Mouse (Mus musculus): ENCODE measurements around the gene Mrps17.
"Not testable (repeated sequence)": the region's sequence is repeated elsewhere in the genome, so short reads cannot be mapped to it uniquely, and the experiment has no call there.

Gene Mrps17

GRCm38 (mm10) chr5:129715326-129715861, at the start of gene Mrps17:
Gene Mrps17 (plus strand): TSS chr5:129715497.
- Histone ChIP-seq H3K27me3 (ENCODE audit: control insufficient read depth, insufficient read depth, low read length, poor library complexity, severe bottlenecking) (no peaks in the 10 kb centered on the region), H3K36me3 (ENCODE audit: control insufficient read depth, insufficient read depth, low read length, poor library complexity, severe bottlenecking) (peaks cover 5% of the 10 kb centered on the region; the same call in 1 of the 2 replicates)
- peak; percentile 93 for DNase-seq (ENCODE audit: low read depth, low spot score)

GRCm38 (mm10) chr5:129666271-129666909, 48.9 kb upstream of the Mrps17 start:
- Histone ChIP-seq H3K36me3 (ENCODE audit: control insufficient read depth, insufficient read depth, low read length, poor library complexity, severe bottlenecking) (no peaks in the 10 kb centered on the region), H3K27me3 (ENCODE audit: control insufficient read depth, insufficient read depth, low read length, poor library complexity, severe bottlenecking) (no peaks in the 10 kb centered on the region)
- no peak for DNase-seq (ENCODE audit: low read depth, low spot score)

DNA sequence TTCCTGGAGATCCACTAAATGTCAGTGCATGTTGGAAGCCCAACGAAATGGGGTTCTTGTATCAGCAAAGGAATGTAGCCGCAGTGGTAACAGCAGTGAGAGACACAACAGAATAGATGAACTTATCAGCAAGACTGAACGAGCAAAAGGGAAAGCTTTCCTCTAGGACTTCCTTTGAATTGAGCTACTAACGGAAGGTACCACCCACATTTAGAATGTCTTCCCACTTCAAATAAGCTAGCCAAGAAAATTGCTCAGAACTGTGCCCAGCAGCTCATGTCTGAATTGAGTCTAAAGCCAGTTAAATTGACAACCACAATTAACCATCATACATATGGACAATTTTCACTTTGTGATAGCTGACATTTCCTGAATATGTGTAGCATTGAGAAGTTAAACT, 47.4 kb upstream of the Mrps17 start:
- no peaks in the 10 kb centered on the region for H3K27me3 ChIP-seq (ENCODE audit: control insufficient read depth, insufficient read depth, low read length, poor library complexity, severe bottlenecking)
- H3K36me3 ChIP-seq (ENCODE audit: control insufficient read depth, insufficient read depth, low read length, poor library complexity, severe bottlenecking) = no peaks in the 10 kb centered on the region
- DNase-seq (ENCODE audit: low read depth, low spot score) = no peak

- Histone ChIP-seq H3K36me3 (ENCODE audit: control insufficient read depth, insufficient read depth, low read length, poor library complexity, severe bottlenecking) (no peaks in the 10 kb centered on the region), H3K27me3 (ENCODE audit: control insufficient read depth, insufficient read depth, low read length, poor library complexity, severe bottlenecking) (no peaks in the 10 kb centered on the region)
- DNase-seq (ENCODE audit: low read depth, low spot score) = no peak
These were observed 45.8 kb upstream of the Mrps17 start for GRCm38 (mm10) chr5:129669453-129670035.

GRCm38 (mm10) chr5:129670036-129670458, 45.2 kb upstream of the Mrps17 start, which contains the start of gene Zfp11:
Gene Zfp11 (minus strand): TSS chr5:129670099.
- Histone ChIP-seq H3K27me3 (ENCODE audit: control insufficient read depth, insufficient read depth, low read length, poor library complexity, severe bottlenecking) (no peaks in the 10 kb centered on the region), H3K36me3 (ENCODE audit: control insufficient read depth, insufficient read depth, low read length, poor library complexity, severe bottlenecking) (no peaks in the 10 kb centered on the region)
- peak; percentile 56 for DNase-seq (ENCODE audit: low read depth, low spot score)

- H3K27me3 ChIP-seq (ENCODE audit: control insufficient read depth, insufficient read depth, low read length, poor library complexity, severe bottlenecking); H3K36me3 ChIP-seq (ENCODE audit: control insufficient read depth, insufficient read depth, low read length, poor library complexity, severe bottlenecking); DNase-seq (ENCODE audit: low read depth, low spot score): not testable (repeated sequence)
These were observed 30.2 kb upstream of the Mrps17 start for GRCm38 (mm10) chr5:129685141-129685540.

DNA sequence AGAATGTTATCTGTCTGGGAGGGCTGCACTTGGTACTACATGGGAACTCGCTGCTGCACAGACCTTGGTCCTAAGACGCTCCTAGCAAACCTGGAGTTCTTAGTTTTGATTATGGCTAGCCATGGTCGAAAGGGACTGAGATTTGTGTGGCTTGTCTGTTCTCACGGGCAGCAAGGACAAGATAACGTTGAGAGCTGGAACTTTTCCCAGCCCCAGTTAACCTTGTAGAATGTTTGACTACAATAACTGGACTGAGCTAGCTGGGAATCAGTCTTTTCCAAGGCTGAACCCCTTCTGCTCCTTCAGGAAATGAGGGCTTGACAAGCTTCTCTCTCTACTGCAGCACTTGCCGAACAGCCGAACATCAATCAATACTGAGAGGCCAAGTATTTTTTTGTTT, 27.7 kb upstream of the Mrps17 start:
- Histone ChIP-seq H3K27me3 (ENCODE audit: control insufficient read depth, insufficient read depth, low read length, poor library complexity, severe bottlenecking) (no peaks in the 10 kb centered on the region), H3K36me3 (ENCODE audit: control insufficient read depth, insufficient read depth, low read length, poor library complexity, severe bottlenecking) (no peaks in the 10 kb centered on the region)
- DNase-seq (ENCODE audit: low read depth, low spot score) = no peak

- Histone ChIP-seq H3K27me3 (ENCODE audit: control insufficient read depth, insufficient read depth, low read length, poor library complexity, severe bottlenecking) (no peaks in the 10 kb centered on the region), H3K36me3 (ENCODE audit: control insufficient read depth, insufficient read depth, low read length, poor library complexity, severe bottlenecking) (no peaks in the 10 kb centered on the region)
- no peak for DNase-seq (ENCODE audit: low read depth, low spot score)
These were observed 24.8 kb upstream of the Mrps17 start for GRCm38 (mm10) chr5:129690528-129690927.

GRCm38 (mm10) chr5:129700506-129700905, 14.8 kb upstream of the Mrps17 start:
- H3K27me3 ChIP-seq (ENCODE audit: control insufficient read depth, insufficient read depth, low read length, poor library complexity, severe bottlenecking) = no peaks in the 10 kb centered on the region
- no peak for DNase-seq (ENCODE audit: low read depth, low spot score)

DNA sequence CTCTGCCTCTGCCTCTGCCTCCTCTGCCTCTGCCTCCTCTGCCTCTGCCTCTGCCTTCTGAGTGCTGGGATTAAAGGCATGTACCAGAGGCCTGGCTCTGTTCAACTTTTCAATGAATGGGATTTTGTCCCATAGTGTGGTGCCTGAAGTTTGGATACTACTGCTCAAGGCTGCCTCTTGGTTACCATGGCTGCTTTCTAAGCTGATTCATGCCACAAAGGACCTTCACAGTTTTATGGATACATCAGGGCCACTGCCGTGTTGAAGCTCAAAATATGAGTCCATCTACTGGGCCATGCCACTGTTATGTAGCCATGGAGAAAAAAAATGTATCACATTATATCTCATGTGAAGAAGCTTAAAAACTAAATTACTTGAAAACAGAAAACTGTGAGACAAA, 13.6 kb upstream of the Mrps17 start:
- no peak for DNase-seq (ENCODE audit: low read depth, low spot score)
- Histone ChIP-seq H3K27me3 (ENCODE audit: control insufficient read depth, insufficient read depth, low read length, poor library complexity, severe bottlenecking) (no peaks in the 10 kb centered on the region), H3K36me3 (ENCODE audit: control insufficient read depth, insufficient read depth, low read length, poor library complexity, severe bottlenecking) (no peaks in the 10 kb centered on the region)

More at GRCm38 (mm10) chr5:129700506-129700905, 14.8 kb upstream of the Mrps17 start:
- H3K36me3 ChIP-seq (ENCODE audit: control insufficient read depth, insufficient read depth, low read length, poor library complexity, severe bottlenecking) = no peaks in the 10 kb centered on the region

- no peak for DNase-seq (ENCODE audit: low read depth, low spot score)
- Histone ChIP-seq H3K36me3 (ENCODE audit: control insufficient read depth, insufficient read depth, low read length, poor library complexity, severe bottlenecking) (no peaks in the 10 kb centered on the region), H3K27me3 (ENCODE audit: control insufficient read depth, insufficient read depth, low read length, poor library complexity, severe bottlenecking) (no peaks in the 10 kb centered on the region)
These were observed 11.9 kb upstream of the Mrps17 start for GRCm38 (mm10) chr5:129703368-129703767.

GRCm38 (mm10) chr5:129708412-129708811, 6.9 kb upstream of the Mrps17 start, which contains the start of gene Sept14:
Gene Sept14 (minus strand): TSS chr5:129708512.
- no peaks in the 10 kb centered on the region for H3K36me3 ChIP-seq (ENCODE audit: control insufficient read depth, insufficient read depth, low read length, poor library complexity, severe bottlenecking)
- no peaks in the 10 kb centered on the region for H3K27me3 ChIP-seq (ENCODE audit: control insufficient read depth, insufficient read depth, low read length, poor library complexity, severe bottlenecking)
- no peak for DNase-seq (ENCODE audit: low read depth, low spot score)

- no peaks in the 10 kb centered on the region for H3K27me3 ChIP-seq (ENCODE audit: control insufficient read depth, insufficient read depth, low read length, poor library complexity, severe bottlenecking)
- no peak for DNase-seq (ENCODE audit: low read depth, low spot score)
- H3K36me3 ChIP-seq (ENCODE audit: control insufficient read depth, insufficient read depth, low read length, poor library complexity, severe bottlenecking) = peaks cover 5% of the 10 kb centered on the region; the same call in 1 of the 2 replicates
These were observed 1.7 kb downstream of the Mrps17 start for GRCm38 (mm10) chr5:129717016-129717415.

- Histone ChIP-seq H3K36me3 (ENCODE audit: control insufficient read depth, insufficient read depth, low read length, poor library complexity, severe bottlenecking) (peaks cover 5% of the 10 kb centered on the region; the same call in 1 of the 2 replicates), H3K27me3 (ENCODE audit: control insufficient read depth, insufficient read depth, low read length, poor library complexity, severe bottlenecking) (no peaks in the 10 kb centered on the region)
- peak; percentile 14 for DNase-seq (ENCODE audit: low read depth, low spot score)
These were observed 4.9 kb downstream of the Mrps17 start for GRCm38 (mm10) chr5:129720176-129720575.

- H3K27me3 ChIP-seq (ENCODE audit: control insufficient read depth, insufficient read depth, low read length, poor library complexity, severe bottlenecking) = no peaks in the 10 kb centered on the region
- peaks cover under 1% of the 10 kb centered on the region; the same call in 1 of the 2 replicates for H3K36me3 ChIP-seq (ENCODE audit: control insufficient read depth, insufficient read depth, low read length, poor library complexity, severe bottlenecking)
- no peak for DNase-seq (ENCODE audit: low read depth, low spot score)
These were observed 9.0 kb downstream of the Mrps17 start for GRCm38 (mm10) chr5:129724268-129724667.

Data from splenic B cell, adult 2 months (primary cell).